Mouse (Mus musculus) spleen, adult 12 weeks (tissue): ENCODE measurements around the gene Gm9964.
"Not testable (repeated sequence)": the region's sequence is repeated elsewhere in the genome, so short reads cannot be mapped to it uniquely, and the experiment has no call there.

Experiments used
- DNase-seq: peaks from one replicate; pipeline ENCODE4 v3.0.0; 2022; ENCODE audit warnings: low spot score

Gene Gm9964

GRCm38 (mm10) chr11:79296856-79297491 is at the start of gene Gm9964:
Gene Gm9964, minus strand, starts transcription at chr11:79296906.
- DNase-seq, result no peak

GRCm38 (mm10) chr11:79339808-79340781 is 43.4 kb upstream of the Gm9964 start:
- DNase-seq, result no peak

DNA sequence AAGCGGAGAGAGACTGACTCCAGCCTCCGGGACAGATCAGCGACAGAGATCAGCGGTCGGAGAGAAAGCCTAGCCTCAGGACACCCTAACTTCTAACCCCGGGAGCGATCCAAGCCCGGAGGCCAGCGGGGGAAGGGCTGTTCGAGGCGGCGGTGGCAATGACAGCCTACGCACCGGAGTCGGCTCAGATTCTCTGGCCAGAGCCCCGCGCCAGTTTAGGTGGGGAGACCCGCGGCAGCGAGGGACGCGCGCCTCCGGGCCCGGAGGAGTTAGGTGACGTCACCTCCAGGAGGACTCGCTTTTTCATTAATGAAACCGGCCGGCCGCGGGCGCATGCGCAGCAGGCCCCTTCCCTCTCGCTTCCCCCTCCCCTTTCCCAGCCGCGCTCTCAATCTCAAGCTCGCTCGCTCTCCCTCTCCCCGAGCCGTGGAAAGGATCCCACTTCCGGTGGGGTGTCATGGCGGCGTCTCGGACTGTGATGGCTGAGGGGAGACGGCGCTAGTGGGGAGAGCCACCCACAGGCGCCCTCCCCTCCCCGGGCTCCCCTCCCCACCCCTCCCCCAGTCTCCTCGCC is 42.6 kb upstream of the Gm9964 start, which contains the start of gene Nf1:
Nf1 (plus strand) TSS at position 460 of the 574 bp plus-strand sequence.
- DNase-seq, result peak; percentile 77

- no peak for DNase-seq
Observed at GRCm38 (mm10) chr11:79338621-79339020, 41.9 kb upstream of the Gm9964 start.

- peak; percentile 26 for DNase-seq
Observed at GRCm38 (mm10) chr11:79336722-79337267, 40.1 kb upstream of the Gm9964 start.

- no peak for DNase-seq
Observed at GRCm38 (mm10) chr11:79335077-79335476, 38.4 kb upstream of the Gm9964 start.

- no peak for DNase-seq
Observed at GRCm38 (mm10) chr11:79329585-79329984, 32.9 kb upstream of the Gm9964 start.

- no peak for DNase-seq
Observed at GRCm38 (mm10) chr11:79328060-79328459, 31.4 kb upstream of the Gm9964 start.

DNA sequence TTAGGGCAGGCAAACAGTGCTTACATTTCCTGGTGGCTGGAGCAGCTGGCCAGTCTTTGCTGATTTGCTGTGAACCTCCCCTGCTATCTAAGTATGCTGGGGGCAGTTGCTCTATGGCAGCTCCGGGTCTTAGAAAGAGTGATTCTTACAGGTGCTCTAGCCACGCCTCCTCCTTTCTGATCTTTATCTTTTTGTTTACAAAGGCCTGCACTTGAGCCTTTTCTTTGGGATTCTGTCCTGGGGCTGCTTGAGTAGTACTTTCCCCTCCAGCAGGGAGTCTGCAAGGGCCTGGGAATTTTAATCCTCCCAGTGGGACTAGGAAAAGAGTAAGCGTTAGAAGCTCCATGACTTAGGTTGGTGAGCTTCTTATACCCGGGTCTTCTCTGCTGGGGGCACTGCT is 30.4 kb upstream of the Gm9964 start:
- DNase-seq, result no peak

- DNase-seq, result no peak
Observed at GRCm38 (mm10) chr11:79325663-79326062, 29.0 kb upstream of the Gm9964 start.

DNA sequence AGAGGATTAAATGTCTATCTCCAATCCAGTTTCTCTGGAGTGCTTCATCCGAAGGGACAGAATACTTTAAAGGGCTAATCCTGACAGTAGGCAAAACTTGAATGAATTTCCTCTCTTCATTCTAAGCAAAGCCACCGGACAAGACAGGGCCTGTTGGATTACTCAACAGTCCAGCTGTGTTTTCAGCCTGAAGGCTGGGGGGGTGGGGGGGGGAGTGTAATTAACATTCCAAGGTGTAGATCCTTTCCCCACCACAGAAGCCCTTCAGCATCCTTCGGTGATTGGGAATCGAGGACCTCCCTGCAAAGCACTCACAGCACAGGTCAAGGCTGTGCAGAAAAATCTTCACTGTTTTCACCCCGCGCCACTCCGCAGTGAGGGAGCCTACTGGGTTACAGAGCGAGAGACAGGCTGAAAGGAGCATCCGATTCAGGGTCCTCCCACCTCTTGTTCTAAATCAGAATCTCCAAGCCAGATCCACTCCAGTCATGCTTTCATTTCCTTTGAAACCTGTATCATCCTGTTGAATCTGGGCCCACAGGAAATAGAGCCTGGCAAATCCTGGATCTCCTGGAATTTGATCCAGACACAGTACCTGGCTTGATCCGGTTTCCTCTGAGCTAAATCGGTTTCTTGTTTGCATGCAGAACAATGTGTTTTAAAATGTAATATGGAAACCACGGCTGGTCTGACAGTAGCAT is 27.4 kb upstream of the Gm9964 start:
- DNase-seq, result no peak

- no peak for DNase-seq
Observed at GRCm38 (mm10) chr11:79319807-79320206, 23.1 kb upstream of the Gm9964 start.

GRCm38 (mm10) chr11:79316807-79317345 is 20.2 kb upstream of the Gm9964 start:
- DNase-seq, result no peak

DNA sequence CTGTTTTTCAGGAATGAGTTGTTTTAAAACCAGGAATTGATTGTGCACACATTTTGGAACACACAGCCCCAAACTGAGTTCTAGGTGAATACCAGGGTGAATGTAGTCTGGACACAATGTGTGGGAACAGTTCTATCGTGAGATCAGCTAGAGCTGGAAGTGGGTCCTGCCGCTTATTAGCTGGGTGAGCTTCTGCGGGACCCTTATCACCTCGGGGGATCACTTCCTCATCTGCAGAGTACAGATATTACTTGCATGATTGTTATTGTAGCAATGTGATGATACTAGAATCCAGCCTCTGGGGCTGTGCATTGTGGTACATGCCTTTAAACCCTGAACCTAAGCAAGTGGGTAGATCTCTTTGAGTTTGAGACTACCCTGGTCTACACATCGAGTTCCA is 13.8 kb upstream of the Gm9964 start:
- no peak for DNase-seq

DNA sequence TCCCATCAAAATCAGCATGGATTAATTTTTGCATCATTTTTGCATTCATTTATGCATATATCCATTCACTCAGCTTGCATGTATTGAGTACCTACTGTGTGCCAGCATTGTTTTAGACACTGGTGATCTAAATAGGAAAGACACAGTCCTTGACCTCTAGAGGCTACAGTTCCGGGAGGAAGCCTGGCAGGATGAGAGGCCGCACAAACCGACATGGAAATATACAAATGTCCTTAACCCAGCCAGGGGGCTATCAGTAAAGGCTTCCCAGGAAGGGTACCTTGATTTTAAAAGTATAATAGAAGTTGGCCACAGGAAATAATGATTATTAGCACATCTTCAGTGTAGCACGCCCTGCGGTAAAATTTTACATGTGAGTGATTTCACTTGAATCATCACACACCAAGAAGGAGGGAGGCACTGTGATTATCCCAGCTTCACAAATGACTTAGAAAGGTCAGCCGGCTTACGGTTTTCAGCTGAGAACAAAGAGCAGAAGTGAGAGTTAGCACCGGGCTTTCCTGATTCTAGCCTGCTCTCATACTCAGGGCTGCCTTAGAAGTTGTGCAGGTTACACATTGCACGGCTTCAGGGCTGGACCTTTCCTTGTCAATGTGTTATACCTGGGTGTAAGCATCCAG is 11.0 kb upstream of the Gm9964 start:
- no peak for DNase-seq

- DNase-seq, result no peak
Observed at GRCm38 (mm10) chr11:79306996-79307395, 10.3 kb upstream of the Gm9964 start.

- no peak for DNase-seq
Observed at GRCm38 (mm10) chr11:79306510-79306909, 9.8 kb upstream of the Gm9964 start.

DNA sequence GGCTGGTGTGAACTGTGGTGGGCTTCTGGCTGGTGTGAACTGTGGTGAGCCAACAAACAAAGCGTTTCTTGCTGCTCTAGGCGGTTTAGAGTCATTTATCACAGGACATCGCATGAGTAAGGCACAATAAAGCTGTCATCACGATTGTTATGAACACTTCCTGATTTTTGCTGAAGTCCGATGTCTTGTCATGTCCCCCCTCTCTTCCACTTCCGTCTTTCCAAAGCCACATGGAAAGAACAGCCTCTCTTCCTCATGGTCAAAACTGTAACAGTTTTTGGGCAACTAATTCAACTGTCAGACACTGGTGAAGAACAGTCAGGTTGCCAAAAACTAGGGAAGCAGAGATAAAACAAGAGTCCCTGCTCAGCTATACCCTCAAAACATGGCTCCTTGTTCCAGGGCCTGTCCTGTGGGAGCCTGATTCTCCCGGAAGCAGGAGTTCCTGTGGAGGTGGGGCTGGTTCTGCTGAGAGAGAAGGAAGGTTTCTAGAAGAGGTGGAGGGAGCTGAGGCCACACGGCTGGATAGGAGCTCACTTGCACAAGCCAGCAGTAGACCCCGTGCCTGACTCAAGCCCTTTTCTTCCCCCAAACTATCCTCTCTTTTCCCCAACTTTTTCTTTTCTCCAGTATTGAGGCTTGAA is 9.1 kb upstream of the Gm9964 start:
- DNase-seq, result no peak

GRCm38 (mm10) chr11:79304245-79304644 is 7.5 kb upstream of the Gm9964 start:
- DNase-seq, result not testable (repeated sequence)

DNA sequence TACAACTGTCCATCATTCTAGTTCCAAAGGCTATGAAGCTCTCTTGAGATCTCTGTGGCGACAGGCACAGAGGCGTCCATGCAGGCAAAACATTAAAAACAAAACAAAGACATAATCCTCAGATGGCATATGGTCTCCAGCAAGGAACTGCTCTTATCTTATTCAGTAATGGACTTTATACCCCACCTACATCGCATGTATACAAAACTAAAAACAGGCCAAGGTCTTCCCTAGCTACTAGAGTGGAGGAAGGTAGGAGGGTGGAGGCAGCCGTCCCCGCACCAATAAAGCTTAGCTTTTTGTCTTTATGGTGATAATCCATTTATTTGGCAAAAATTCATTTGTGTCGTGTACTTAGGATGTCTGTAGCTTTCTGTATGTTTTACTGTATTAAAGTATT is 6.4 kb upstream of the Gm9964 start:
- no peak for DNase-seq
